In the genomic region with DNA sequence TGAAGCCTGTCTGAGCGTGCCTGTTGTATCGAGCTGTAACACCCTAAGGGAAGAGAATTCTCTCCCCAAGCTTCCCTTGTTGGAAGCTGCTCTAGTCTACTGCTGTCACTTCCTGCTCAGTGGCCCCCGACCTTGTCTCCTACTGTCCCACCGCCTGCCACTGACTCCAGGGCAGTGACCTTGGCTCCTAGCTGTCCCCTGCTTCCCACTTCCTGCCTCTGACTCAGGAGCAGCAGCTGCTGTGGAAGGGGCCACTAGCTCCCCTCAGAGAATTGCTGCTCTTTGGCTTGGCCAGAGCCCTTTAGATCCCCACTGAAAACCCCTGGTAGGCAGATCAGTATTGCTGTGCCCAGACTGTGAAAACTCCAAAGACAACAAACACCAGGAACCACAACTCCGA, we compare ENCODE assay signal across 13 mouse cellular contexts. TPM values are rescaled to one million over a fixed set of nuclear protein-coding genes. Genes with fewer than 3 reads are reported as not detected.
A peak's percentile ranks its signal among the peaks of the same experiment; 100 is the strongest.
DNase-seq lines count a peak whose midpoint lies in the region; ATAC-seq and TF ChIP-seq lines count a peak whose summit lies in the region.
"Had no signal": no experiment of that assay in that cellular context is flagged by ENCODE, and none has a peak within 500 bp of the region (broad histone marks: within the 10 kb centered on the region; RNA-seq: fewer than 3 reads in every experiment).

No protein-coding gene starts in this region.

- peaks cover 15% of the 10 kb centered on the region for H3K4me1 ChIP-seq in liver, embryonic 15.5 days (replicated peaks)

- whole genome bisulfite sequencing in liver, embryonic 15.5 days (ENCODE audit: insufficient replicate concordance): 15% methylated on average over 5 of the region's 5 CpGs

- no peak overlapping the region for H3K4me3 ChIP-seq in gastrocnemius, adult 2 months
- H3K4me3 ChIP-seq in liver, embryonic 15.5 days (replicated peaks): no peak overlapping the region
- H3K4me3 ChIP-seq: midbrain, embryonic 12.5 days had no signal

- H3K36me3 ChIP-seq in liver, embryonic 15.5 days (replicated peaks): no peaks in the 10 kb centered on the region
- H3K36me3 ChIP-seq: midbrain, embryonic 12.5 days had no signal

- no peaks in the 10 kb centered on the region for H3K27me3 ChIP-seq in liver, embryonic 15.5 days
- H3K27me3 ChIP-seq: CH12.LX, Patski had no signal

- H3K9me3 ChIP-seq in liver, embryonic 15.5 days (replicated peaks): no peaks in the 10 kb centered on the region
- H3K9me3 ChIP-seq: midbrain, embryonic 12.5 days had no signal

- intact Hi-C loops in gastrocnemius, postnatal 14 days (cut with DNase I; ENCODE audit: low total_unique reads): no loop called here
- intact Hi-C loops in gastrocnemius, adult 2 months (cut with DNase I): no loop called here
- intact Hi-C loops in heart, postnatal 10 days (cut with DNase I): loop anchor here (5.0 kb wide), 1 partner anchor 68 kb away; no protein-coding TSS in a partner anchor

- peak; percentile 15 for DNase-seq in gastrocnemius, postnatal 14 days
- DNase-seq in gastrocnemius, adult 2 months: no peak
- DNase-seq in lung, postnatal 25 days (ENCODE audit: low spot score): peak; percentile 21
- no peak for DNase-seq in lung, adult 18-20 months
- DNase-seq in heart, postnatal 10 days: peak; percentile 22 to 35
- no peak for DNase-seq in frontal cortex, postnatal 36 days (ENCODE audit: low spot score in 2 of 2)
- no peak for DNase-seq in cerebellum, adult 8-10 months
- DNase-seq: cerebellum, adult 11-12 months had no signal

- no peak overlapping the region for H3K27ac ChIP-seq in gastrocnemius, adult 2 months
- H3K27ac ChIP-seq in liver, embryonic 15.5 days (replicated peaks): 0 out of 2 replicates have a peak overlapping the region, but pooled peaks have one; percentile 6
- H3K27ac ChIP-seq: midbrain, embryonic 12.5 days had no signal

- ATAC-seq in liver, embryonic 15.5 days (ENCODE audit: insufficient read depth): no peak
- ATAC-seq: intestine, postnatal 0 days; Patski had no signal

- no peak overlapping the region for H3K9ac ChIP-seq in liver, embryonic 15.5 days
- H3K9ac ChIP-seq: midbrain, embryonic 12.5 days had no signal

- no peak for TF ChIP-seq CTCF in gastrocnemius, adult 2 months (IDR thresholded peaks at IDR 0.05)

- no peak overlapping the region for H3K4me2 ChIP-seq in liver, embryonic 15.5 days
- H3K4me2 ChIP-seq: midbrain, embryonic 12.5 days had no signal

RNA-seq across cellular contexts. Expression of gene Slfn9, which starts 17.7 kb away (rescaled TPM):
- 1 to 10 TPM in 1 of 2 experiments, under 1 TPM in 1; 0.89 to 1.9 TPM for total RNA-seq in gastrocnemius, postnatal 14 days (2021)
- under 1 TPM; 0.13 to 0.28 TPM for total RNA-seq in gastrocnemius, adult 2 months (2021)
- 1 to 10 TPM; 5.6 to 6.9 TPM for total RNA-seq in heart, postnatal 10 days (2021)
- 5.7 TPM in 2 replicates for polyA plus RNA-seq in liver, embryonic 15.5 days (2015; fragmentation: Nextera tagmentation; extraction: Ambion mirVana)

RNA-seq across cellular contexts. Expression of gene Slfn5, which starts 22.8 kb away (rescaled TPM):
- total RNA-seq in gastrocnemius, postnatal 14 days (2021): 10 to 100 TPM; 31.0 to 32.7 TPM
- 10 to 100 TPM; 12.2 to 24.1 TPM for total RNA-seq in gastrocnemius, adult 2 months (2021)
- total RNA-seq in heart, postnatal 10 days (2021): 10 to 100 TPM; 70.4 to 70.6 TPM
- polyA plus RNA-seq in liver, embryonic 15.5 days (2015; fragmentation: Nextera tagmentation; extraction: Ambion mirVana): 1.5 and 1.6 TPM in 2 replicates
- polyA plus RNA-seq: Patski had no signal

RNA-seq across cellular contexts. Expression of gene Slfn8, which starts 46.7 kb away (rescaled TPM):
- total RNA-seq in gastrocnemius, postnatal 14 days (2021): under 1 TPM; 0.18 to 0.27 TPM
- total RNA-seq in gastrocnemius, adult 2 months (2021): under 1 TPM; 0.08 to 0.13 TPM
- total RNA-seq in heart, postnatal 10 days (2021): under 1 TPM; 0.35 to 0.45 TPM
- polyA plus RNA-seq in liver, embryonic 15.5 days (2015; fragmentation: Nextera tagmentation; extraction: Ambion mirVana): 0.54 and 1.1 TPM in 2 replicates

Comparison
In these comparisons a context has a peak if more than half of its experiments do, and no peak if none do; other contexts are left out.
1. DNase-seq: peak in gastrocnemius, postnatal 14 days (single experiment), lung, postnatal 25 days (single experiment) and heart, postnatal 10 days (2 of 2); none in gastrocnemius, adult 2 months (single experiment), lung, adult 18-20 months (0 of 2), frontal cortex, postnatal 36 days (0 of 2) and cerebellum, adult 8-10 months (single experiment).